Mouse (Mus musculus) lung, adult 10 weeks (tissue): ENCODE measurements around the gene Atm. TPM values are rescaled to one million over a fixed set of nuclear protein-coding genes. Genes with fewer than 3 reads are reported as not detected.

Source experiments
- polyA plus RNA-seq: library from polyadenylated mRNA; stranded (reverse); fragments of 350-450 nt; fragmentation: Illumina TruSeq; extraction: RNeasy Lipid Tissue Mini Kit (QIAGEN cat#74804); gene quantifications from one replicate; pipeline ENCODE4 v1.2.3, GENCODE M21; 2014; ENCODE audit warnings: low read depth, low replicate concordance; ENCODE audit not compliant: insufficient read depth

Atm gene
- polyA plus RNA-seq = 1.4 TPM

DNA sequence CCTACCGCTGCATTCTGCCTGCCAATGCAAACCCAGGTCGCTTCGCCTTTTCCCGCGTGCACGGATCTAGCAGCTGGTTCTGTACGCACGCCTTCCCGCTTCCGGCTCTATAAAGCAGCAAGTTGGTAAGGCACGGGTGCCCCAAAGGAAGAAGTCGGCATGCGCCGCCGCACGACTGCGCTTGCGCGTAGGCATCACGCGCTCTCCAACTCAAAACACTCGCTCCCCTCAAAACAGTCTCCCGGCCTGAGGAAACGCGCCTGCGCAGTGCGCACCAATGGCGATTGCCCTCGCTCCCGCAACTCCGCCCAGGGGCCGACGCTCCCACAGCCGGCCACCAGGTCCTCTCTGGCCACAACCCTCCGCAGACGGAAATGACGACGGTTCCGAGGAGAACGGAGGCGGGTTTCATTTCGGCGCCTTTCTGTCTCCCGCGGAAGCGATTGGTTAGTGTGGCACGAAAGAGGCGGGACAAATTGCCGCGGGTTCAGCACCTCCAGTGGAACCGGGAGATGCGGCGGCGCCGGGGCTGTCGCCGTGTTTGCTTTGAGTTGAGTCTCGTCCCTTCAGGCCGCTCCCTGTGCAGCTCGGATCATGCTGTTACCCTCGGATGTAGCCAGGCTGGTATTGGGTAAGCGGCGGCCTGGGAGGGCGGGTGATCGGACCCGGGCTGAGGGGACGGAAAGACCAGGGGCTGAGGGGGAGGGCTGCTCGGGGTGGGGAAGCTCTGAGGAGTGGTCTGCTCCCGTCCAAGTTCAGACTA lies at the start of gene Atm, which contains the start of gene Npat:
Gene Atm, minus strand, starts transcription at position 183 of the 763 bp plus-strand sequence.
Gene Npat, plus strand, starts transcription at position 490 of the 763 bp plus-strand sequence.

GRCm38 (mm10) chr9:53402291-53402711 lies 134.2 kb downstream of the Atm start, which contains the start of gene 4930550C14Rik:
TSS of gene 4930550C14Rik (plus strand) at chr9:53402325.

Other genes starting within 250 kb of the Atm start
- gene Exph5, start 235.1 kb downstream of the Atm start, polyA plus RNA-seq = 1.4 TPM
- gene Kdelc2, start 152.7 kb downstream of the Atm start, polyA plus RNA-seq = 17.2 TPM
- gene 4930550C14Rik, start 134.4 kb downstream of the Atm start, polyA plus RNA-seq = 1.8 TPM
- gene Npat, start 307 bp upstream of the Atm start, polyA plus RNA-seq = 2.8 TPM
- 67.8 TPM for gene Acat1, start 73.6 kb upstream of the Atm start, polyA plus RNA-seq
- gene Cul5, start 133.3 kb upstream of the Atm start, polyA plus RNA-seq = 7.2 TPM
- 0.79 TPM for gene Rab39, start 169.5 kb upstream of the Atm start, polyA plus RNA-seq
- 0.09 TPM for gene Slc35f2, start 234.8 kb upstream of the Atm start, polyA plus RNA-seq